Mouse (Mus musculus): ENCODE measurements around the gene Hmga1. TPM values are rescaled to one million over a fixed set of nuclear protein-coding genes. Genes with fewer than 3 reads are reported as not detected.

Gene Hmga1
- total RNA-seq, 2 experiments from 2014 or later, result 182 to 334 TPM

GRCm38 (mm10) chr17:27523121-27523520 lies 33.2 kb upstream of the Hmga1 start:
- ATAC-seq (replicated peaks; ENCODE audit: low FRiP score, low TSS enrichment, poor library complexity, severe bottlenecking), result no peak

- no peak for ATAC-seq (replicated peaks; ENCODE audit: low FRiP score, low TSS enrichment, poor library complexity, severe bottlenecking)
Measured at GRCm38 (mm10) chr17:27527188-27527587, 29.1 kb upstream of the Hmga1 start.

- 0 out of 2 replicates have a peak, but pooled peaks have one; percentile 10 for ATAC-seq (replicated peaks; ENCODE audit: low FRiP score, low TSS enrichment, poor library complexity, severe bottlenecking)
Measured at GRCm38 (mm10) chr17:27528030-27528429, 28.3 kb upstream of the Hmga1 start.

- no peak for ATAC-seq (replicated peaks; ENCODE audit: low FRiP score, low TSS enrichment, poor library complexity, severe bottlenecking)
Measured at GRCm38 (mm10) chr17:27528767-27529166, 27.5 kb upstream of the Hmga1 start.

- ATAC-seq (replicated peaks; ENCODE audit: low FRiP score, low TSS enrichment, poor library complexity, severe bottlenecking), result no peak
Measured at GRCm38 (mm10) chr17:27532095-27532494, 24.2 kb upstream of the Hmga1 start.

- no peak for ATAC-seq (replicated peaks; ENCODE audit: low FRiP score, low TSS enrichment, poor library complexity, severe bottlenecking)
Measured at GRCm38 (mm10) chr17:27533354-27533753, 22.9 kb upstream of the Hmga1 start.

GRCm38 (mm10) chr17:27534718-27535117 lies 21.6 kb upstream of the Hmga1 start:
- ATAC-seq (replicated peaks; ENCODE audit: low FRiP score, low TSS enrichment, poor library complexity, severe bottlenecking), result peak; percentile 83

GRCm38 (mm10) chr17:27541261-27541660 lies 15.0 kb upstream of the Hmga1 start:
- no peak for ATAC-seq (replicated peaks; ENCODE audit: low FRiP score, low TSS enrichment, poor library complexity, severe bottlenecking)

GRCm38 (mm10) chr17:27541984-27542383 lies 14.3 kb upstream of the Hmga1 start:
- no peak for ATAC-seq (replicated peaks; ENCODE audit: low FRiP score, low TSS enrichment, poor library complexity, severe bottlenecking)

GRCm38 (mm10) chr17:27544551-27544950 lies 11.7 kb upstream of the Hmga1 start:
- ATAC-seq (replicated peaks; ENCODE audit: low FRiP score, low TSS enrichment, poor library complexity, severe bottlenecking), result no peak

GRCm38 (mm10) chr17:27545991-27546390 lies 10.3 kb upstream of the Hmga1 start:
- ATAC-seq (replicated peaks; ENCODE audit: low FRiP score, low TSS enrichment, poor library complexity, severe bottlenecking), result no peak

GRCm38 (mm10) chr17:27546574-27547085 lies 9.7 kb upstream of the Hmga1 start:
- ATAC-seq (replicated peaks; ENCODE audit: low FRiP score, low TSS enrichment, poor library complexity, severe bottlenecking), result no peak

- ATAC-seq (replicated peaks; ENCODE audit: low FRiP score, low TSS enrichment, poor library complexity, severe bottlenecking), result no peak
Measured at GRCm38 (mm10) chr17:27547253-27547868, 8.9 kb upstream of the Hmga1 start.

GRCm38 (mm10) chr17:27549234-27549633 lies 7.1 kb upstream of the Hmga1 start:
- no peak for ATAC-seq (replicated peaks; ENCODE audit: low FRiP score, low TSS enrichment, poor library complexity, severe bottlenecking)

- ATAC-seq (replicated peaks; ENCODE audit: low FRiP score, low TSS enrichment, poor library complexity, severe bottlenecking), result no peak
Measured at GRCm38 (mm10) chr17:27551393-27551940, 4.8 kb upstream of the Hmga1 start.

- ATAC-seq (replicated peaks; ENCODE audit: low FRiP score, low TSS enrichment, poor library complexity, severe bottlenecking), result no peak
Measured at GRCm38 (mm10) chr17:27552215-27553201, 3.8 kb upstream of the Hmga1 start.

- no peak for ATAC-seq (replicated peaks; ENCODE audit: low FRiP score, low TSS enrichment, poor library complexity, severe bottlenecking)
Measured at GRCm38 (mm10) chr17:27554062-27554960, 2.0 kb upstream of the Hmga1 start.

- ATAC-seq (replicated peaks; ENCODE audit: low FRiP score, low TSS enrichment, poor library complexity, severe bottlenecking), result peak; percentile 25
Measured at GRCm38 (mm10) chr17:27555075-27555511, 1.2 kb upstream of the Hmga1 start.
